Mouse (Mus musculus): ENCODE data around the gene Prss48. TPM values are rescaled to one million over a fixed set of nuclear protein-coding genes. Genes with fewer than 3 reads are reported as not detected.

Prss48 gene
- polyA plus RNA-seq, 1 experiment from 2014 or later: not detected

DNA sequence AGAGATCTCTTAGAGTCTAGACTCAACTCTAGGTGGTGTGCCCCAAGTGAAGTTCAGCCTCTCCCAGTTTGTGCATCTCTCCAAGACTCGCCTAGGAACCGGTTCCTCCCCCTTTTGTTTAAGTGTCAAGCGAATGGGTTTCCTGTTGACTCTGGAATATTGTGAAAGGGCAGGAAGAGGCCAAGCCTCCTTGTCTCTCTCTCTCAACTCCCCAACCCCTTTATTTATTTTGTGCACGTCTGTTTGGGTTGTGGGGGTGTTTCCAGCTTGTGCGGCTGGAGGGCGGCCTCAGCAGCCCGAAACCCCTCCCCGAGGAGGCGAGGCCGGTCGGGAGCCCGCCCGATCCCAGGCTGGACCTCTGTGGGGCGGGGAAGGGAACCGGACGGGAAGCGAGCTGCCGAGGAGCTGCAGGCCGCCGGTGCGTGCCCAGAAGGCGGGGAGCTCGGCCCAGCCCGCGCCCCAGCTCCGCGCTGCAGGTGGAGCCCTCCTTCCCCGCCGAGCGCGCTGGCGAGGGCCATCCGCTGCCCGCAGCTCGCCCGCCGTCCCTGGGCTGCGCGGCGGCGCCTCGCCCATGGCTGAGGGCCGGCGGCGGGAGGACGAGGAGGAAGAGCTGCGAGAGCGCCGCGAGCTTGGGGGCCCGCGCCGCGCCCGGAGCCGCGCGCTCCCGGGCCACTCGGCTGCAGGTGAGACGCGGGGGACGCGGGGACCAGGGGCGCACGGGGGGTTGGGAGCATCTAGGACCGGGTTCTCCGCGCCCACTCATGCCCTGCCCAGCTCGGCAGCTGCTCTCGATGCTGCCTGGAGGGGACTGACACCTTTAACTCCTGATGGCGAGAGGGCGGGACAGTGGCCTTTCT, 31.3 kb downstream of the Prss48 start, which contains the start of gene Sh3d19:
Sh3d19 (plus strand) TSS at position 368 of the 857 bp plus-strand sequence.
- Histone ChIP-seq H3K36me3 (ENCODE audit: control insufficient read depth, insufficient read depth, low read length) (no peaks in the 10 kb centered on the region), H3K9me3 (replicated peaks; ENCODE audit: control insufficient read depth, low read length) (no peaks in the 10 kb centered on the region), H3K4me1 (ENCODE audit: control insufficient read depth, insufficient read depth, low read length) (0 out of 2 replicates have a peak, but pooled peaks cover 5% of the 10 kb centered on the region), H3K27ac (ENCODE audit: low read length) (peak within 1 kb of the TSS; percentile 90), H3K4me2 (ENCODE audit: low read depth, low read length) (peak within 1 kb of the TSS; percentile 85), H3K27me3 (ENCODE audit: control insufficient read depth, insufficient read depth, low read length) (no peaks in the 10 kb centered on the region), H3K4me3 (replicated peaks; ENCODE audit: low read length) (peak within 1 kb of the TSS; percentile 86), H3K9ac (ENCODE audit: low read length) (peak within 1 kb of the TSS; percentile 94)
- WGBS: under 1% methylated on average over 65 of the region's 73 CpGs
- ATAC-seq (ENCODE audit: insufficient read depth, low FRiP score): peak; percentile 97

DNA sequence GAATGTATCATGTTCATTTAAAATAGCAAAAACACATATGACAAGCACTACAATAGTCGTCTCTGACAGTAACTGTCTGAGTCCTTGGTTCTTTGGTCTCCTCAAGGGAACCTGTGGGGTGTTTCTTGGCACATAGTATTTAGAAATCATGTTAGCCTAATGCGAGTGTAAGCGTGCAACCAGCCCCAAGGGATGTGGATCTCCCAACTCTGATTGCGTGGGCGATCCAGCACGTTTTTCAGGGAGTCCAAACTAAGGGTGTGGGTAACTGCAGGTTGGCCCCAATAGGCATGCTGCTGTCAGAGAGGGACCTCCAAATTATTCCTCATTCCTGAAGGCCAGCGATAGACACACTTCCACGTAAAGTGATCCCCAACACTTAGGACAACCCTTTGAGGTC, 33.3 kb downstream of the Prss48 start:
- H3K9ac ChIP-seq (ENCODE audit: low read length): no peak overlapping the region
- no peak overlapping the region for H3K4me2 ChIP-seq (ENCODE audit: low read depth, low read length)
- H3K4me3 ChIP-seq (replicated peaks; ENCODE audit: low read length): no peak overlapping the region
- no peak for ATAC-seq (ENCODE audit: insufficient read depth, low FRiP score)
- WGBS: 86% methylated on average over 8 of the region's 8 CpGs
- no peak overlapping the region for H3K27ac ChIP-seq (ENCODE audit: low read length)
- no peaks in the 10 kb centered on the region for H3K36me3 ChIP-seq (ENCODE audit: control insufficient read depth, insufficient read depth, low read length)
- H3K9me3 ChIP-seq (replicated peaks; ENCODE audit: control insufficient read depth, low read length): no peaks in the 10 kb centered on the region
- H3K4me1 ChIP-seq (ENCODE audit: control insufficient read depth, insufficient read depth, low read length): 0 out of 2 replicates have a peak, but pooled peaks cover 5% of the 10 kb centered on the region
- no peaks in the 10 kb centered on the region for H3K27me3 ChIP-seq (ENCODE audit: control insufficient read depth, insufficient read depth, low read length)

DNA sequence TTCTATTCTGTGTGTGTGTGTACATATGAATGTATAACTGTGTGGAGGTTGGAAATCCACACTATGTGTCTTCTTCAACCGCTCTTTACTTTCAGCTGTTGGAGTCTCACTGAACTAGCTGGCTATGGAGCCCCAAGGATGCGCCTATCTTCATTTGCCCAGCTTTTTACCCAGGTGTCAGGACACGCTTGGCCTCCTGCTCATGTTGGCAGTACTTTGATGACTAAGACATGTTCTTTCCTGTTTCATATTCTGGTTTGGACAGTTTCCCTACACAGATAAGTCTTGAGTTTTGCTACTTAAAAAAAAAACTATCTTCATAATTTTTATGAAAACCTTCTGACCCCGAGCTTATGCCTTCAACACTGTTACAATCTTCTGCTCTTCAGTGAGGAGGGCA, 36.8 kb downstream of the Prss48 start:
- 74% methylated on average over 4 of the region's 4 CpGs for WGBS
- Histone ChIP-seq H3K36me3 (ENCODE audit: control insufficient read depth, insufficient read depth, low read length) (no peaks in the 10 kb centered on the region), H3K9ac (ENCODE audit: low read length) (no peak overlapping the region), H3K27ac (ENCODE audit: low read length) (no peak overlapping the region), H3K4me3 (replicated peaks; ENCODE audit: low read length) (no peak overlapping the region), H3K27me3 (ENCODE audit: control insufficient read depth, insufficient read depth, low read length) (no peaks in the 10 kb centered on the region), H3K4me1 (ENCODE audit: control insufficient read depth, insufficient read depth, low read length) (peaks cover 4% of the 10 kb centered on the region), H3K9me3 (replicated peaks; ENCODE audit: control insufficient read depth, low read length) (no peaks in the 10 kb centered on the region), H3K4me2 (ENCODE audit: low read depth, low read length) (no peak overlapping the region)
- no peak for ATAC-seq (ENCODE audit: insufficient read depth, low FRiP score)

DNA sequence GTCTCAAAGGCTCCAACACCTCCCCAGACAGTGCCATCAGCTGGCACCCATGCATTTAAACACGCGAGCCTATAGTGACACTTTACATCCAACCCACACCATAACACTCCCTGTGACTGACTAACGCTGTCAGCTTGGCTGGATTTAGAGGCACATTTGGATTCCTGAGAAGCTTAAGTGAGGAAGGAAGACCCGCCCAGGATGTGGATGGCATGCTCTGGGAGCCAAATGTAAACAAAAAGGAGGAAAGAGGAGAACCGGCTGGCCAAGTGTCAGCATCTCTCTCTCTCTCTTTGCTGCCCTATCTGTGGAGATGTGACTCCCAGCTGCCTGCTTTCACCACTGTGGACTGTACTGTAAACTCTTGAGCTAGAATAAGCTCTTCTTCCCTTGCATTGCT, 41.2 kb downstream of the Prss48 start:
- Histone ChIP-seq H3K36me3 (ENCODE audit: control insufficient read depth, insufficient read depth, low read length) (no peaks in the 10 kb centered on the region), H3K4me2 (ENCODE audit: low read depth, low read length) (no peak overlapping the region; the same call in 1 of the 2 replicates), H3K4me3 (replicated peaks; ENCODE audit: low read length) (no peak overlapping the region), H3K9me3 (replicated peaks; ENCODE audit: control insufficient read depth, low read length) (no peaks in the 10 kb centered on the region), H3K27ac (ENCODE audit: low read length) (peak overlapping the region; percentile 11), H3K4me1 (ENCODE audit: control insufficient read depth, insufficient read depth, low read length) (peaks cover 4% of the 10 kb centered on the region), H3K27me3 (ENCODE audit: control insufficient read depth, insufficient read depth, low read length) (no peaks in the 10 kb centered on the region), H3K9ac (ENCODE audit: low read length) (no peak overlapping the region)
- 12% methylated on average over 5 of the region's 5 CpGs for WGBS
- peak; percentile 53; the same call in 1 of the 2 replicates for ATAC-seq (ENCODE audit: insufficient read depth, low FRiP score)

DNA sequence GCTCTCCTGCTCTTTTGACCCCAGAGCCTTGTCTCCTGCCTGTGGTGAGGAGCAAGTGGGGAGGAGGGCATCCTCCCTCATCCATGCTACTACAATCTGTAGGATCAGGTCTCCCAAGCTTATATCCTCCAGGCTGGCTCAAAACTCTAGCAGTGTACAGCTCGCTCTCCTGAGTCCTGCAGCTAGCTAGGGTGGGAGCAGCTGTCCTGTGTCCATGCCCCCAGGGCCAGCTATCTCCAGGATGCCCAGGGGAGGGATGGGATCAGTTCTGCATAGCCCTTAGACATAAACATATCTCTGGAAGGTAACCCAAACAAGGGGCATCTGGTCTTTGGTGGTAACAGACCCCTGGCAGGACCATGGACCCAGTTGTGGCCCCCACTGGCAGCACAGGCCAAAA, 42.6 kb downstream of the Prss48 start:
- Histone ChIP-seq H3K4me2 (ENCODE audit: low read depth, low read length) (no peak overlapping the region), H3K36me3 (ENCODE audit: control insufficient read depth, insufficient read depth, low read length) (no peaks in the 10 kb centered on the region), H3K27ac (ENCODE audit: low read length) (no peak overlapping the region), H3K27me3 (ENCODE audit: control insufficient read depth, insufficient read depth, low read length) (no peaks in the 10 kb centered on the region), H3K4me3 (replicated peaks; ENCODE audit: low read length) (no peak overlapping the region), H3K4me1 (ENCODE audit: control insufficient read depth, insufficient read depth, low read length) (peaks cover 4% of the 10 kb centered on the region), H3K9me3 (replicated peaks; ENCODE audit: control insufficient read depth, low read length) (no peaks in the 10 kb centered on the region), H3K9ac (ENCODE audit: low read length) (no peak overlapping the region)
- WGBS: 91% methylated on average over 1 of the region's 1 CpGs
- ATAC-seq (ENCODE audit: insufficient read depth, low FRiP score): no peak

DNA sequence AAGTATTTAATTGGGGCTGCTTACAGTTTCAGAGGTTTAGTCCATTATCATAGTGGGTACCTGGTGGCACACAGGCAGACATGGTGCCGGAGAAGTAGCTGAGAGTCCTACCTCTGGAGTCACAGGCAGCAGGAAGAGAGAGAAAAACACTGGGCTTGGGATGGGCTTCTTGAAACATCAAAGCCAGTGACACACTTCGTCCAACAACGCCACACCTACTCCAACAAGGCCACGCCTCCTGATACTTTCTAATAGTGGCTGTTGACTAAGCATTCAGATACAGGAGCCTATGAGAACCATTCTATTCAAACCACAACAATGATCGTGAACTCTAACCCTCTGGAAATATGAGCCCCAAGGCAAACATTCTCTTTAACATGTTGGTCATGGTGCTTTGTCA, 46.6 kb downstream of the Prss48 start:
- H3K27ac ChIP-seq (ENCODE audit: low read length): no peak overlapping the region
- no peaks in the 10 kb centered on the region for H3K9me3 ChIP-seq (replicated peaks; ENCODE audit: control insufficient read depth, low read length)
- 80% methylated on average over 5 of the region's 5 CpGs for WGBS
- no peak for ATAC-seq (ENCODE audit: insufficient read depth, low FRiP score)
- no peaks in the 10 kb centered on the region for H3K36me3 ChIP-seq (ENCODE audit: control insufficient read depth, insufficient read depth, low read length)
- H3K27me3 ChIP-seq (ENCODE audit: control insufficient read depth, insufficient read depth, low read length): no peaks in the 10 kb centered on the region
- no peaks in the 10 kb centered on the region for H3K4me1 ChIP-seq (ENCODE audit: control insufficient read depth, insufficient read depth, low read length)
- no peak overlapping the region for H3K9ac ChIP-seq (ENCODE audit: low read length)
- no peak overlapping the region for H3K4me2 ChIP-seq (ENCODE audit: low read depth, low read length)
- H3K4me3 ChIP-seq (replicated peaks; ENCODE audit: low read length): no peak overlapping the region

GRCm38 (mm10) chr3:85955269-85955668, 47.0 kb downstream of the Prss48 start:
- no peak overlapping the region for H3K4me2 ChIP-seq (ENCODE audit: low read depth, low read length)
- H3K27ac ChIP-seq (ENCODE audit: low read length): no peak overlapping the region
- no peaks in the 10 kb centered on the region for H3K36me3 ChIP-seq (ENCODE audit: control insufficient read depth, insufficient read depth, low read length)
- H3K9ac ChIP-seq (ENCODE audit: low read length): no peak overlapping the region
- no peak for ATAC-seq (ENCODE audit: insufficient read depth, low FRiP score)
- H3K27me3 ChIP-seq (ENCODE audit: control insufficient read depth, insufficient read depth, low read length): no peaks in the 10 kb centered on the region
- no peaks in the 10 kb centered on the region for H3K4me1 ChIP-seq (ENCODE audit: control insufficient read depth, insufficient read depth, low read length)
- no peak overlapping the region for H3K4me3 ChIP-seq (replicated peaks; ENCODE audit: low read length)
- 75% methylated on average over 9 of the region's 9 CpGs for WGBS
- H3K9me3 ChIP-seq (replicated peaks; ENCODE audit: control insufficient read depth, low read length): no peaks in the 10 kb centered on the region

- Histone ChIP-seq H3K9ac (ENCODE audit: low read length) (no peak overlapping the region), H3K27ac (ENCODE audit: low read length) (no peak overlapping the region), H3K4me2 (ENCODE audit: low read depth, low read length) (no peak overlapping the region), H3K4me1 (ENCODE audit: control insufficient read depth, insufficient read depth, low read length) (no peaks in the 10 kb centered on the region), H3K9me3 (replicated peaks; ENCODE audit: control insufficient read depth, low read length) (no peaks in the 10 kb centered on the region), H3K36me3 (ENCODE audit: control insufficient read depth, insufficient read depth, low read length) (no peaks in the 10 kb centered on the region), H3K4me3 (replicated peaks; ENCODE audit: low read length) (no peak overlapping the region), H3K27me3 (ENCODE audit: control insufficient read depth, insufficient read depth, low read length) (no peaks in the 10 kb centered on the region)
- WGBS: 82% methylated on average over 10 of the region's 10 CpGs
- no peak for ATAC-seq (ENCODE audit: insufficient read depth, low FRiP score)
Measured at GRCm38 (mm10) chr3:85952696-85953283, 49.5 kb downstream of the Prss48 start.

- WGBS: 82% methylated on average over 4 of the region's 4 CpGs
- Histone ChIP-seq H3K9ac (ENCODE audit: low read length) (no peak overlapping the region), H3K4me3 (replicated peaks; ENCODE audit: low read length) (no peak overlapping the region), H3K27me3 (ENCODE audit: control insufficient read depth, insufficient read depth, low read length) (no peaks in the 10 kb centered on the region), H3K4me1 (ENCODE audit: control insufficient read depth, insufficient read depth, low read length) (no peaks in the 10 kb centered on the region), H3K27ac (ENCODE audit: low read length) (no peak overlapping the region), H3K9me3 (replicated peaks; ENCODE audit: control insufficient read depth, low read length) (no peaks in the 10 kb centered on the region), H3K4me2 (ENCODE audit: low read depth, low read length) (no peak overlapping the region), H3K36me3 (ENCODE audit: control insufficient read depth, insufficient read depth, low read length) (no peaks in the 10 kb centered on the region)
- ATAC-seq (ENCODE audit: insufficient read depth, low FRiP score): no peak
Measured at GRCm38 (mm10) chr3:85950914-85951313, 51.4 kb downstream of the Prss48 start.
